Mouse (Mus musculus) liver, postnatal 0 days (tissue): ENCODE results near the gene Ccnd3. TPM values are rescaled to one million over a fixed set of nuclear protein-coding genes. Genes with fewer than 3 reads are reported as not detected.
A peak's percentile ranks its signal among the peaks of the same experiment; 100 is the strongest.

Experiments used
- ATAC-seq: fragments of 200-750 bp; cut with Nextera tagmentation; 2 replicates; pipeline ENCODE4 v1.8.0; 2017; ENCODE audit warnings: mild to moderate bottlenecking, moderate library complexity
- DNase-seq: peaks from one replicate; pipeline ENCODE4 v3.0.0-alpha.2; 2016
- H3K27ac ChIP-seq: fragments of 300-500 bp; sonication (generic); 2 replicates; pipeline ENCODE4 v1.5.1; 2014; ENCODE audit warnings: antibody characterized with exemption, moderate library complexity, mild to moderate bottlenecking, low read depth
- H3K27me3 ChIP-seq: fragments of 300-500 bp; sonication (generic); 2 replicates; pipeline ENCODE4 v1.6.1; 2014; ENCODE audit warnings: low read length, control low read depth, mixed read lengths; ENCODE audit not compliant: insufficient read depth
- H3K36me3 ChIP-seq: fragments of 300-500 bp; sonication (generic); replicated peaks from 2 replicates; pipeline ENCODE4 v1.6.1; 2014; ENCODE audit warnings: mild to moderate bottlenecking, control low read depth, low read length, moderate library complexity, mixed read lengths; ENCODE audit not compliant: insufficient read depth
- H3K4me1 ChIP-seq: fragments of 300-500 bp; sonication (generic); 2 replicates; pipeline ENCODE4 v1.6.1; 2014; ENCODE audit warnings: antibody characterized with exemption, mild to moderate bottlenecking, control low read depth; ENCODE audit not compliant: insufficient read depth
- H3K4me2 ChIP-seq: fragments of 300-500 bp; sonication (generic); 2 replicates; pipeline ENCODE4 v1.6.1; 2014; ENCODE audit warnings: low read depth, mild to moderate bottlenecking, low read length, moderate library complexity, mixed read lengths
- H3K4me3 ChIP-seq: fragments of 300-500 bp; sonication (generic); 2 replicates; pipeline ENCODE4 v1.5.1; 2014; ENCODE audit warnings: low read depth, low read length
- H3K9ac ChIP-seq: fragments of 300-500 bp; sonication (generic); replicated peaks from 2 replicates; pipeline ENCODE4 v1.6.1; 2014; ENCODE audit warnings: mild to moderate bottlenecking, moderate library complexity
- H3K9me3 ChIP-seq: fragments of 300-500 bp; sonication (generic); 2 replicates; pipeline ENCODE4 v1.6.1; 2016; ENCODE audit warnings: mild to moderate bottlenecking, control low read depth, low read length, mixed read lengths
- CTCF ChIP-seq: sonication (generic); IDR thresholded peaks from 2 replicates; pipeline ENCODE4 v1.5.1; 2016; ENCODE audit warnings: antibody characterized with exemption, low read depth
- EP300 ChIP-seq: IDR thresholded peaks from 2 replicates; pipeline ENCODE4 v1.6.1; 2016; ENCODE audit warnings: antibody characterized with exemption, low read depth, mild to moderate bottlenecking
- WGBS: fragments of 180-500 bp; shearing (Covaris S2); extraction: QIAGEN DNeasy Blood & Tissue Kit; methylation state at CpG from one replicate; pipeline ENCODE4 v1.1.7; 2014; ENCODE audit not compliant: insufficient replicate concordance; 5-methylcytosine and 5-hydroxymethylcytosine counted together
- polyA plus RNA-seq: library from polyadenylated mRNA; unstranded; fragments of >200 nt; fragmentation: Nextera tagmentation; extraction: Ambion mirVana; gene quantifications from 2 replicates; pipeline ENCODE4 v1.2.1, GENCODE M21; 2015

Ccnd3 gene
- polyA plus RNA-seq, 1 experiment from 2014 or later, result 249 TPM

GRCm38 (mm10) chr17:47506697-47507096 lies 1.8 kb downstream of the Ccnd3 start:
- TF ChIP-seq EP300 (no peak), CTCF (no peak)
- ATAC-seq (no peak), DNase-seq (no peak)
- Histone ChIP-seq H3K4me2 (peak overlapping the region; percentile 89), H3K27ac (peak overlapping the region; percentile 100), H3K36me3 (no peaks in the 10 kb centered on the region; the same call in 1 of the 2 replicates), H3K9ac (no peak overlapping the region), H3K4me3 (peak overlapping the region; percentile 60), H3K27me3 (no peaks in the 10 kb centered on the region), H3K9me3 (no peaks in the 10 kb centered on the region), H3K4me1 (peaks cover 71% of the 10 kb centered on the region)
- WGBS, result 80% methylated on average over 4 of the region's 4 CpGs

GRCm38 (mm10) chr17:47507523-47507922 lies 2.7 kb downstream of the Ccnd3 start:
- H3K4me3 ChIP-seq, result peak overlapping the region; percentile 60; the same call in 1 of the 2 replicates
- no peak for DNase-seq

GRCm38 (mm10) chr17:47508012-47508608 lies 3.3 kb downstream of the Ccnd3 start:
- Histone ChIP-seq H3K9ac (peak overlapping the region; percentile 69), H3K36me3 (no peaks in the 10 kb centered on the region; the same call in 1 of the 2 replicates), H3K4me1 (peaks cover 75% of the 10 kb centered on the region), H3K4me2 (peak overlapping the region; percentile 89), H3K4me3 (peak overlapping the region; percentile 46), H3K27ac (peak overlapping the region; percentile 100), H3K9me3 (no peaks in the 10 kb centered on the region), H3K27me3 (no peaks in the 10 kb centered on the region)
- peak; percentile 97 for TF ChIP-seq EP300
- 0 out of 2 replicates have a peak, but pooled peaks have one; percentile 1 for TF ChIP-seq CTCF
- WGBS, result 2% methylated on average over 12 of the region's 12 CpGs
- ATAC-seq (peak; percentile 73), DNase-seq (peak; percentile 96)

More at GRCm38 (mm10) chr17:47507523-47507922, 2.7 kb downstream of the Ccnd3 start:
- H3K4me2 ChIP-seq, result peak overlapping the region; percentile 89
- H3K36me3 ChIP-seq, result no peaks in the 10 kb centered on the region; the same call in 1 of the 2 replicates
- no peaks in the 10 kb centered on the region for H3K9me3 ChIP-seq
- H3K9ac ChIP-seq, result peak overlapping the region; percentile 69
- TF ChIP-seq EP300 (no peak), CTCF (no peak)
- WGBS, result 37% methylated on average over 2 of the region's 2 CpGs
- peak overlapping the region; percentile 100 for H3K27ac ChIP-seq
- no peaks in the 10 kb centered on the region for H3K27me3 ChIP-seq
- no peak for ATAC-seq
- H3K4me1 ChIP-seq, result peaks cover 75% of the 10 kb centered on the region

- DNase-seq (no peak), ATAC-seq (no peak)
- H3K27me3 ChIP-seq, result no peaks in the 10 kb centered on the region
- TF ChIP-seq CTCF (no peak), EP300 (no peak)
- 26% methylated on average over 7 of the region's 9 CpGs for WGBS
- no peak overlapping the region for H3K9ac ChIP-seq
- no peaks in the 10 kb centered on the region; the same call in 1 of the 2 replicates for H3K36me3 ChIP-seq
- H3K4me1 ChIP-seq, result peaks cover 72% of the 10 kb centered on the region
- H3K9me3 ChIP-seq, result no peaks in the 10 kb centered on the region
- H3K27ac ChIP-seq, result peak overlapping the region; percentile 100
- H3K4me2 ChIP-seq, result peak overlapping the region; percentile 89; the same call in 1 of the 2 replicates
- H3K4me3 ChIP-seq, result 0 out of 2 replicates have a peak overlapping the region, but pooled peaks have one; percentile 46
Observed at GRCm38 (mm10) chr17:47509031-47509705, 4.3 kb downstream of the Ccnd3 start.

GRCm38 (mm10) chr17:47511111-47512020 lies 6.5 kb downstream of the Ccnd3 start:
- 13% methylated on average over 25 of the region's 25 CpGs for WGBS
- Histone ChIP-seq H3K9me3 (no peaks in the 10 kb centered on the region), H3K4me3 (peak overlapping the region; percentile 21), H3K4me2 (peak overlapping the region; percentile 70), H3K4me1 (peaks cover 70% of the 10 kb centered on the region), H3K27ac (peak overlapping the region; percentile 86), H3K9ac (peak overlapping the region; percentile 66), H3K36me3 (peaks cover 12% of the 10 kb centered on the region; the same call in 1 of the 2 replicates), H3K27me3 (no peaks in the 10 kb centered on the region)
- ATAC-seq (peak; percentile 86), DNase-seq (peak; percentile 98)
- TF ChIP-seq EP300 (peak; percentile 90), CTCF (peak; percentile 99)
